Comparison of ENCODE assay signal across 8 mouse cellular contexts in genomic region chr11:69331929-69332405, GRCm38 (mm10). TPM values are rescaled to one million over a fixed set of nuclear protein-coding genes. Genes with fewer than 3 reads are reported as not detected.
DNase-seq lines count a peak whose midpoint lies in the region; ATAC-seq and TF ChIP-seq lines count a peak whose summit lies in the region.

No protein-coding gene starts in this region.

- no peaks in the 10 kb centered on the region for H3K36me3 ChIP-seq in embryonic facial prominence, embryonic 14.5 days (ENCODE audit: control insufficient read depth, insufficient read depth, low read length)
- H3K36me3 ChIP-seq in kidney, adult 2 months (ENCODE audit: control insufficient read depth, insufficient read depth, low read length), result no peaks in the 10 kb centered on the region
- H3K36me3 ChIP-seq in limb, embryonic 11.5 days (ENCODE audit: control insufficient read depth, insufficient read depth, low read length), result no peaks in the 10 kb centered on the region
- no peaks in the 10 kb centered on the region for H3K36me3 ChIP-seq in midbrain, embryonic 11.5 days (ENCODE audit: control insufficient read depth, insufficient read depth, low read length)

- H3K27ac ChIP-seq in bone marrow, adult 2 months (ENCODE audit: control insufficient read depth, insufficient read depth, low read depth, low read length, poor library complexity), result no peak overlapping the region
- peak overlapping the region; percentile 53; the same call in 1 of the 2 replicates for H3K27ac ChIP-seq in embryonic facial prominence, embryonic 14.5 days (replicated peaks; ENCODE audit: low read depth, low read length)
- H3K27ac ChIP-seq in kidney, adult 2 months (ENCODE audit: insufficient read depth, low read depth, low read length), result peak overlapping the region; percentile 32; the same call in 1 of the 2 replicates
- peak overlapping the region; percentile 37; the same call in 1 of the 2 replicates for H3K27ac ChIP-seq in limb, embryonic 11.5 days (replicated peaks; ENCODE audit: low read depth, low read length)
- peak overlapping the region; percentile 20; the same call in 1 of the 2 replicates for H3K27ac ChIP-seq in midbrain, embryonic 11.5 days (ENCODE audit: low read depth, low read length)

- DNase-seq in embryonic facial prominence, embryonic 14.5 days (ENCODE audit: low spot score), result peak; percentile 93
- peak; percentile 60 for DNase-seq in heart, adult 8-10 months (ENCODE audit: low spot score)
- DNase-seq in kidney, adult 2 months, result peak; percentile 72
- DNase-seq in limb, embryonic 11.5 days (ENCODE audit: low spot score), result peak; percentile 89
- peak; percentile 97 for DNase-seq in midbrain, embryonic 11.5 days (ENCODE audit: low spot score, missing footprints)
- peak; percentile 85 for DNase-seq in right cerebral cortex, postnatal 4 days
- peak; percentile 74 for DNase-seq in yolk sac, embryonic 10.5 days (ENCODE audit: low spot score)

- peak; percentile 29; the same call in 1 of the 2 replicates for TF ChIP-seq POLR2A in bone marrow, adult 2 months (IDR thresholded peaks at IDR 0.05; ENCODE audit: borderline replicate concordance, control insufficient read depth, low read depth, low read length)
- peak; percentile 52 for TF ChIP-seq POLR2A in kidney, adult 2 months (IDR thresholded peaks at IDR 0.05; ENCODE audit: low read depth, low read length)

- H3K4me2 ChIP-seq in embryonic facial prominence, embryonic 14.5 days (ENCODE audit: low read depth, low read length), result peak overlapping the region; percentile 68
- H3K4me2 ChIP-seq in limb, embryonic 11.5 days (ENCODE audit: low read depth, severe bottlenecking), result peak overlapping the region; percentile 55
- peak overlapping the region; percentile 68 for H3K4me2 ChIP-seq in midbrain, embryonic 11.5 days

- peak overlapping the region; percentile 62 for H3K4me3 ChIP-seq in bone marrow, adult 2 months (replicated peaks; ENCODE audit: control insufficient read depth, low read depth, low read length)
- peak overlapping the region; percentile 46 for H3K4me3 ChIP-seq in embryonic facial prominence, embryonic 14.5 days (ENCODE audit: low read depth, low read length)
- peak overlapping the region; percentile 86 for H3K4me3 ChIP-seq in kidney, adult 2 months (ENCODE audit: insufficient read depth, low read depth, low read length)
- peak overlapping the region; percentile 33 for H3K4me3 ChIP-seq in limb, embryonic 11.5 days (ENCODE audit: low read depth, low read length)
- peak overlapping the region; percentile 42 for H3K4me3 ChIP-seq in midbrain, embryonic 11.5 days (ENCODE audit: low read depth, low read length)

- H3K9me3 ChIP-seq in embryonic facial prominence, embryonic 14.5 days (ENCODE audit: control insufficient read depth, low read length), result no peaks in the 10 kb centered on the region
- H3K9me3 ChIP-seq in limb, embryonic 11.5 days (ENCODE audit: control insufficient read depth, low read length), result no peaks in the 10 kb centered on the region
- no peaks in the 10 kb centered on the region for H3K9me3 ChIP-seq in midbrain, embryonic 11.5 days (ENCODE audit: control insufficient read depth, low read length)

- peaks cover 10% of the 10 kb centered on the region for H3K27me3 ChIP-seq in embryonic facial prominence, embryonic 14.5 days (replicated peaks; ENCODE audit: control insufficient read depth, insufficient read depth, low read length)
- no peaks in the 10 kb centered on the region for H3K27me3 ChIP-seq in kidney, adult 2 months (replicated peaks; ENCODE audit: control insufficient read depth, insufficient read depth, low read length)
- peaks cover 11% of the 10 kb centered on the region for H3K27me3 ChIP-seq in limb, embryonic 11.5 days (ENCODE audit: control insufficient read depth, insufficient read depth, low read length)
- peaks cover 10% of the 10 kb centered on the region for H3K27me3 ChIP-seq in midbrain, embryonic 11.5 days (ENCODE audit: control insufficient read depth, insufficient read depth, low read length)

- TF ChIP-seq CTCF in bone marrow, adult 2 months (IDR thresholded peaks at IDR 0.05; ENCODE audit: control insufficient read depth, insufficient read depth, low read length), result no peak
- TF ChIP-seq CTCF in kidney, adult 2 months (conservative IDR thresholded peaks at IDR 0.05; ENCODE audit: insufficient read depth, insufficient read length, low read depth, low read length), result no peak

- peak; percentile 86 for ATAC-seq in embryonic facial prominence, embryonic 14.5 days (ENCODE audit: low read depth)
- peak; percentile 50; the same call in 1 of the 2 replicates for ATAC-seq in limb, embryonic 11.5 days (ENCODE audit: insufficient number of reproducible peaks, low FRiP score, low TSS enrichment, low read depth)
- ATAC-seq in midbrain, embryonic 11.5 days (ENCODE audit: low FRiP score), result peak; percentile 61

- peak overlapping the region; percentile 67 for H3K9ac ChIP-seq in embryonic facial prominence, embryonic 14.5 days (ENCODE audit: low read depth, low read length)
- H3K9ac ChIP-seq in limb, embryonic 11.5 days (ENCODE audit: low read length), result peak overlapping the region; percentile 47
- peak overlapping the region; percentile 75 for H3K9ac ChIP-seq in midbrain, embryonic 11.5 days (ENCODE audit: low read length)

- under 1% methylated on average over 24 of the region's 24 CpGs for WGBS in bone marrow, adult 2 months
- WGBS in embryonic facial prominence, embryonic 14.5 days, result 0% methylated on average over 24 of the region's 24 CpGs
- 1% methylated on average over 24 of the region's 24 CpGs for WGBS in kidney, adult 2 months
- 1% methylated on average over 24 of the region's 24 CpGs for WGBS in limb, embryonic 11.5 days
- 3% methylated on average over 24 of the region's 24 CpGs for WGBS in midbrain, embryonic 11.5 days

- no peaks in the 10 kb centered on the region; the same call in 1 of the 2 replicates for H3K4me1 ChIP-seq in bone marrow, adult 2 months (ENCODE audit: control insufficient read depth, insufficient read depth, low read length)
- H3K4me1 ChIP-seq in embryonic facial prominence, embryonic 14.5 days (ENCODE audit: control insufficient read depth, insufficient read depth, low read length), result peaks cover 17% of the 10 kb centered on the region
- H3K4me1 ChIP-seq in kidney, adult 2 months (ENCODE audit: control insufficient read depth, insufficient read depth, low read length), result peaks cover 7% of the 10 kb centered on the region; the same call in 1 of the 2 replicates
- H3K4me1 ChIP-seq in limb, embryonic 11.5 days (ENCODE audit: control insufficient read depth, insufficient read depth, low read length), result peaks cover 5% of the 10 kb centered on the region; the same call in 1 of the 2 replicates
- peaks cover 7% of the 10 kb centered on the region for H3K4me1 ChIP-seq in midbrain, embryonic 11.5 days (ENCODE audit: control insufficient read depth, insufficient read depth, low read length)

RNA-seq across cellular contexts. Expression of gene Kcnab3, which starts 5.9 kb away (rescaled TPM):
- polyA plus RNA-seq in bone marrow, adult 2 months (2011; ENCODE audit: insufficient read depth, insufficient read length, low replicate concordance, missing spikeins), result not detected in 2 replicates
- polyA plus RNA-seq in embryonic facial prominence, embryonic 14.5 days (2014; fragmentation: Nextera tagmentation; extraction: Ambion mirVana), result 1.7 and 2.0 TPM in 2 replicates
- total RNA-seq in heart, adult 8-10 months (2022), result under 1 TPM in 3 of 4 experiments, not detected in 1; 0.17 to 0.38 (median 0.27) TPM
- polyA plus RNA-seq in kidney, adult 2 months (2012; rRNA removed), result 1.2 and 1.3 TPM in 2 replicates
- polyA plus RNA-seq in limb, embryonic 11.5 days (2014; fragmentation: Nextera tagmentation; extraction: Ambion mirVana), result 2.2 TPM in 2 replicates
- 1.8 and 2.9 TPM in 2 replicates for polyA plus RNA-seq in midbrain, embryonic 11.5 days (2014; fragmentation: Nextera tagmentation; extraction: Ambion mirVana)

RNA-seq across cellular contexts. Expression of gene Trappc1, which starts 8.2 kb away (rescaled TPM):
- polyA plus RNA-seq in bone marrow, adult 2 months (2011; ENCODE audit: insufficient read depth, insufficient read length, low replicate concordance, missing spikeins), result 50.7 and 71.7 TPM in 2 replicates
- 147 and 164 TPM in 2 replicates for polyA plus RNA-seq in embryonic facial prominence, embryonic 14.5 days (2014; fragmentation: Nextera tagmentation; extraction: Ambion mirVana)
- 10 to 100 TPM; 46.5 to 50.6 (median 49.2) TPM for total RNA-seq in heart, adult 8-10 months (2022)
- 57.9 and 72.3 TPM in 2 replicates for polyA plus RNA-seq in kidney, adult 2 months (2012; rRNA removed)
- polyA plus RNA-seq in limb, embryonic 11.5 days (2014; fragmentation: Nextera tagmentation; extraction: Ambion mirVana), result 149 and 161 TPM in 2 replicates
- 205 and 206 TPM in 2 replicates for polyA plus RNA-seq in midbrain, embryonic 11.5 days (2014; fragmentation: Nextera tagmentation; extraction: Ambion mirVana)

RNA-seq across cellular contexts. Expression of gene Rnf227, which starts 8.3 kb away (rescaled TPM):
- 1.7 TPM in 1 of 2 replicates, not detected in the other for polyA plus RNA-seq in bone marrow, adult 2 months (2011; ENCODE audit: insufficient read depth, insufficient read length, low replicate concordance, missing spikeins)
- polyA plus RNA-seq in embryonic facial prominence, embryonic 14.5 days (2014; fragmentation: Nextera tagmentation; extraction: Ambion mirVana), result 15.6 and 17.1 TPM in 2 replicates
- total RNA-seq in heart, adult 8-10 months (2022), result under 1 TPM; 0.34 to 0.44 (median 0.39) TPM
- 1.5 and 2.1 TPM in 2 replicates for polyA plus RNA-seq in kidney, adult 2 months (2012; rRNA removed)
- polyA plus RNA-seq in limb, embryonic 11.5 days (2014; fragmentation: Nextera tagmentation; extraction: Ambion mirVana), result 25.0 and 28.5 TPM in 2 replicates
- polyA plus RNA-seq in midbrain, embryonic 11.5 days (2014; fragmentation: Nextera tagmentation; extraction: Ambion mirVana), result 29.6 and 30.4 TPM in 2 replicates

RNA-seq across cellular contexts. Expression of gene Cntrob, which starts 8.4 kb away (rescaled TPM):
- 43.7 and 59.8 TPM in 2 replicates for polyA plus RNA-seq in bone marrow, adult 2 months (2011; ENCODE audit: insufficient read depth, insufficient read length, low replicate concordance, missing spikeins)
- polyA plus RNA-seq in embryonic facial prominence, embryonic 14.5 days (2014; fragmentation: Nextera tagmentation; extraction: Ambion mirVana), result 12.4 and 15.7 TPM in 2 replicates
- 1 to 10 TPM; 1.8 to 5.1 (median 2.6) TPM for total RNA-seq in heart, adult 8-10 months (2022)
- polyA plus RNA-seq in kidney, adult 2 months (2012; rRNA removed), result 4.6 and 5.7 TPM in 2 replicates
- 23.4 and 24.5 TPM in 2 replicates for polyA plus RNA-seq in limb, embryonic 11.5 days (2014; fragmentation: Nextera tagmentation; extraction: Ambion mirVana)
- 20.0 and 28.3 TPM in 2 replicates for polyA plus RNA-seq in midbrain, embryonic 11.5 days (2014; fragmentation: Nextera tagmentation; extraction: Ambion mirVana)

RNA-seq across cellular contexts. Expression of gene Chd3, which starts 37.2 kb away (rescaled TPM):
- 49.6 and 54.5 TPM in 2 replicates for polyA plus RNA-seq in bone marrow, adult 2 months (2011; ENCODE audit: insufficient read depth, insufficient read length, low replicate concordance, missing spikeins)
- 68.9 and 73.3 TPM in 2 replicates for polyA plus RNA-seq in embryonic facial prominence, embryonic 14.5 days (2014; fragmentation: Nextera tagmentation; extraction: Ambion mirVana)
- total RNA-seq in heart, adult 8-10 months (2022), result 10 to 100 TPM; 16.7 to 20.4 (median 18.3) TPM
- polyA plus RNA-seq in kidney, adult 2 months (2012; rRNA removed), result 168 and 175 TPM in 2 replicates
- polyA plus RNA-seq in limb, embryonic 11.5 days (2014; fragmentation: Nextera tagmentation; extraction: Ambion mirVana), result 58.6 and 68.0 TPM in 2 replicates
- polyA plus RNA-seq in midbrain, embryonic 11.5 days (2014; fragmentation: Nextera tagmentation; extraction: Ambion mirVana), result 38.2 and 39.4 TPM in 2 replicates

Comparison
In these comparisons a context has a peak if more than half of its experiments do, and no peak if none do; other contexts are left out.
1. H3K4me3 ChIP-seq: peak in every context shown above with its lines; median percentile 86 in kidney, adult 2 months; 62 in bone marrow, adult 2 months; 46 in embryonic facial prominence, embryonic 14.5 days; 42 in midbrain, embryonic 11.5 days; 33 in limb, embryonic 11.5 days.